Mouse (Mus musculus): ENCODE data around the gene Mei1.

GRCm38 (mm10) chr15:82165332-82166239 lies 95.8 kb downstream of the Mei1 start:
- TF ChIP-seq CTCF (IDR thresholded peaks at IDR 0.05; ENCODE audit: borderline replicate concordance, extremely low read depth, insufficient read depth, insufficient read length) (peak; percentile 83), POLR2A (IDR thresholded peaks at IDR 0.05; ENCODE audit: borderline replicate concordance, extremely low read depth, insufficient read depth, insufficient read length, poor library complexity, severe bottlenecking) (no peak)
